Mouse (Mus musculus) G1E-ER4 (cell line): ENCODE results near the gene Nebl. TPM values are rescaled to one million over a fixed set of nuclear protein-coding genes. Genes with fewer than 3 reads are reported as not detected.

Experiments used
- GATA1 ChIP-seq: IDR thresholded peaks from one replicate; pipeline ENCODE4 v1.8.0; 2012; ENCODE audit warnings: low read length, inconsistent platforms
- polyA plus RNA-seq: library from polyadenylated mRNA; stranded (reverse); fragments of >175 nt; gene quantifications from 2 replicates; pipeline ENCODE4 v1.2.3, GENCODE M21; 2012

Nebl gene
- polyA plus RNA-seq, 1 experiment = 0.24 TPM

GRCm38 (mm10) chr2:17671566-17671965, 59.7 kb downstream of the Nebl start:
- TF ChIP-seq GATA1 = no peak

GRCm38 (mm10) chr2:17669953-17670352, 61.3 kb downstream of the Nebl start:
- TF ChIP-seq GATA1 = no peak

GRCm38 (mm10) chr2:17669000-17669399, 62.3 kb downstream of the Nebl start:
- TF ChIP-seq GATA1 = no peak

- TF ChIP-seq GATA1 = no peak
Observed at GRCm38 (mm10) chr2:17658176-17658575, 73.1 kb downstream of the Nebl start.

- TF ChIP-seq GATA1 = no peak
Observed at GRCm38 (mm10) chr2:17650147-17650834, 81.0 kb downstream of the Nebl start.

- no peak for TF ChIP-seq GATA1
Observed at GRCm38 (mm10) chr2:17649728-17650127, 81.5 kb downstream of the Nebl start.

GRCm38 (mm10) chr2:17644282-17645262, 86.7 kb downstream of the Nebl start:
- TF ChIP-seq GATA1 = no peak

GRCm38 (mm10) chr2:17643869-17644268, 87.4 kb downstream of the Nebl start:
- no peak for TF ChIP-seq GATA1

GRCm38 (mm10) chr2:17642770-17643169, 88.5 kb downstream of the Nebl start:
- TF ChIP-seq GATA1 = no peak

GRCm38 (mm10) chr2:17640861-17641260, 90.4 kb downstream of the Nebl start:
- TF ChIP-seq GATA1 = no peak

GRCm38 (mm10) chr2:17638631-17639030, 92.6 kb downstream of the Nebl start:
- no peak for TF ChIP-seq GATA1

- TF ChIP-seq GATA1 = no peak
Observed at GRCm38 (mm10) chr2:17623931-17624330, 107.3 kb downstream of the Nebl start.

- no peak for TF ChIP-seq GATA1
Observed at GRCm38 (mm10) chr2:17610259-17610658, 121.0 kb downstream of the Nebl start.

- TF ChIP-seq GATA1 = no peak
Observed at GRCm38 (mm10) chr2:17603573-17603972, 127.7 kb downstream of the Nebl start.

- TF ChIP-seq GATA1 = no peak
Observed at GRCm38 (mm10) chr2:17600652-17601051, 130.6 kb downstream of the Nebl start.

- TF ChIP-seq GATA1 = no peak
Observed at GRCm38 (mm10) chr2:17599860-17600259, 131.4 kb downstream of the Nebl start.
